Mouse (Mus musculus) myocyte (in vitro differentiated cells): Measurements from ENCODE around the gene Sdhb.

ENCODE experiments used
- CEBPB ChIP-seq: IDR thresholded peaks from 2 replicates; pipeline ENCODE4 v1.6.1; 2011; ENCODE audit warnings: mild to moderate bottlenecking, moderate library complexity; ENCODE audit not compliant: poor library complexity, insufficient read depth, severe bottlenecking
- E2F4 ChIP-seq: IDR thresholded peaks from one replicate; pipeline ENCODE4 v1.6.1; 2011; ENCODE audit warnings: mild to moderate bottlenecking, control low read depth, moderate library complexity; ENCODE audit not compliant: insufficient read depth
- MAX ChIP-seq: IDR thresholded peaks from one replicate; pipeline ENCODE4 v1.6.1; 2011; ENCODE audit warnings: low read depth, mild to moderate bottlenecking, control low read depth
- MYOD1 ChIP-seq, 3 experiments: IDR thresholded peaks; one replicate each; pipeline ENCODE4 v1.6.1; 2011; ENCODE audit warnings: control low read depth in 2 of 3, low read depth in 2 of 3, mild to moderate bottlenecking in 2 of 3, moderate library complexity in 1 of 3; ENCODE audit not compliant: insufficient read length in 2 of 3, control insufficient read depth in 1 of 3
- MYOG ChIP-seq, 3 experiments: IDR thresholded peaks; one replicate each; pipeline ENCODE4 v1.6.1; 2011; ENCODE audit warnings: control low read depth in 2 of 3, low read depth in 2 of 3, mild to moderate bottlenecking in 2 of 3; ENCODE audit not compliant: insufficient read length in 2 of 3, control insufficient read depth in 1 of 3, insufficient read depth in 1 of 3
- POLR2A ChIP-seq: IDR thresholded peaks from one replicate; pipeline ENCODE4 v1.6.1; 2011; ENCODE audit warnings: low read depth, mild to moderate bottlenecking, control low read depth, moderate library complexity; ENCODE audit not compliant: insufficient read length
- POLR2AphosphoS2 ChIP-seq: IDR thresholded peaks from one replicate; pipeline ENCODE4 v1.6.1; 2011; ENCODE audit warnings: low read depth, control low read depth; ENCODE audit not compliant: insufficient read length
- REST ChIP-seq: IDR thresholded peaks from one replicate; pipeline ENCODE4 v1.6.1; 2011; ENCODE audit warnings: mild to moderate bottlenecking, control low read depth, moderate library complexity; ENCODE audit not compliant: insufficient read depth, insufficient read length
- SRF ChIP-seq: IDR thresholded peaks from one replicate; pipeline ENCODE4 v1.6.1; 2011; ENCODE audit warnings: low read depth; ENCODE audit not compliant: control insufficient read depth, insufficient read length
- TCF12 ChIP-seq: IDR thresholded peaks from one replicate; pipeline ENCODE4 v1.6.1; 2011; ENCODE audit warnings: mild to moderate bottlenecking, control low read depth; ENCODE audit not compliant: poor library complexity, insufficient read depth, severe bottlenecking
- TCF3 ChIP-seq: IDR thresholded peaks from one replicate; pipeline ENCODE4 v1.6.1; 2011; ENCODE audit warnings: low read depth, control low read depth; ENCODE audit not compliant: insufficient read length
- USF1 ChIP-seq: IDR thresholded peaks from one replicate; pipeline ENCODE4 v1.6.1; 2011; ENCODE audit warnings: low read depth, mild to moderate bottlenecking, control low read depth, moderate library complexity

DNA sequence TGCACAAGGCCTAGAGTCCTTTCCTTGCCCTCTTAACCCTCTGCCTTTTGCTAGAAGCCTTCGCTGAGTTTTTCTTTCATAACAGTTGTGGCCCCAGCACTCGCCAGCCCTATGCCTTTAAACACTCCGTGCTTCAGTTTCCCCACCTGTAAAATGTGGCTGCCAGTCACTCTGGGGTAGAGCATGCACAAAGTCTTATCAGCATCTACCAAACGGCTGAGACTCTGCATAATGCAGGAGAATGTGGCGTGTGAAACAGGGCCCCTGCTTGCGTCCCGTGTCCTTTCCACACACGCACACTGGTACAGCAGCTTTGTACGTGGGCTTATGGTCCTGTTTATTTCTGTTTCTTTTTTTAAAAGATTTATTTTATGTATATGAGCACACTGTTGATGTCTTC, 35.8 kb downstream of the Sdhb start:
- TF ChIP-seq MYOG (IDR thresholded peaks at IDR 0.05; ENCODE audit: control insufficient read depth in 1 of 3, insufficient read depth in 1 of 3, insufficient read length in 2 of 3, low read depth in 2 of 3) = no peak
- TF ChIP-seq POLR2A = no peak
- no peak for TF ChIP-seq USF1
- TF ChIP-seq MAX = no peak
- TF ChIP-seq TCF12 = no peak
- no peak for TF ChIP-seq CEBPB
- no peak for TF ChIP-seq E2F4
- TF ChIP-seq MYOD1 (IDR thresholded peaks at IDR 0.05; ENCODE audit: control insufficient read depth in 1 of 3, insufficient read length in 2 of 3, low read depth in 2 of 3) = no peak
- no peak for TF ChIP-seq TCF3
- no peak for TF ChIP-seq SRF
- TF ChIP-seq POLR2AphosphoS2 = no peak
- no peak for TF ChIP-seq REST
